Mouse (Mus musculus): ENCODE results near the gene Cyp2w1. TPM values are rescaled to one million over a fixed set of nuclear protein-coding genes. Genes with fewer than 3 reads are reported as not detected.

Cyp2w1 gene
- not detected for polyA plus RNA-seq (2017; shearing (Covaris generic))

GRCm38 (mm10) chr5:139352317-139352716 is at the start of gene Cyp2w1:
TSS of gene Cyp2w1 (plus strand) at chr5:139352617.
- ATAC-seq: no peak

DNA sequence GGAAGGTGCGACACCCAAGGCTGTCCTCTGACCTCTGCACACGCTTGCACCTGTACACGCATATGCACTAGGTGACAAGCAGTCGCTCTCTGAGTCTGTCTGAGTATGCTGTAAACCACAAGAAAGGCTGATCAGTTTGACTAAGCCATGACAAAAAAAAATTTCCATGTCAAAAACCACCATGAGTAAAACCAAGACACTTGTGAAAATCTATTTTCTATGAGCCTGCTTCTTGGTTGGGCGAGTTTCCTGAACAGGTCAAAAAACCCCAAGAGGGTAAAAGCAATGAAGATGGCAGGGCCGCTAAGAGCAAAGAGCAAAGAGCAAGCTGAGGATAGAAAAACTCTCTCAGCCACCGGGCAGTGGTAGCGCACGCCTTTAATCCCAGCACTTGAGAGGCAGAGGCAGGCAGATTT is 48.8 kb upstream of the Cyp2w1 start:
- peak; percentile 89 for ATAC-seq

DNA sequence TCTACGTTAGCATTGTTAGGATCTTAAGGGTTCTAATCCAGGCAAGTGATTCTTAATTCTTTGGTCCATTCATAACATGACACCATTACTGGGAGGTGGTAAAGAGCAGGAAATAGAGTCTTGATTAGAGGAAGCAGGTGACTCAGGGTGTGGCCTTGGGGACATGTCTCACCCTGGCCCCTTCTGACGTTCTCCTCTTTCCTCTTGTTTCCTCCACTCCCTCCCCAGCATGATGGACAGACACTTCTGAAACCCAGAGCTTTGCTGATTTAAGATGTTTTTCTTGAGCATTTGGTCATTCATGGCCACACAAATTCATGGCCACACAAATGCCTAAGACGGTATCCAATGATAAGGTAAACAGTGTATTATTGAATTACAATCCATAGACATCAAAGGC is 42.5 kb upstream of the Cyp2w1 start:
- ATAC-seq: peak; percentile 71

DNA sequence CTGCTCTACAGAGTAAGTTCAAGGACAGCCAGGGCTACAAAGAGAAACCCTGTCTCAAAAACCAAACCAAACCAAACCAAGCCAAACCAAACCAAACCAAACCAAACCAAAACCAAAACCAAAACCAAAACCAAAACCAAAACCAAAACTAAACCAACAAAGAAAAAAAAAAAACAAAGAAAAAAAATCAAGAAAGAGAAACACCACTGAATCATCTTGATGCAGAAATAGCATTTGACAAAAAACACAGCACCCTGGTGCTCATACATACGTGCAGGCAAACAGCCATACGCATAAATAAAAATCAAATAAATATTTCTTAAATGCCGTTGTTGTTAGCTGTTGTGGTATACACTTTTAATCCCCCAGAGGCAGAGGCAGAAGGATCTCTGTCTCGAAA is 41.9 kb upstream of the Cyp2w1 start:
- no peak for ATAC-seq

DNA sequence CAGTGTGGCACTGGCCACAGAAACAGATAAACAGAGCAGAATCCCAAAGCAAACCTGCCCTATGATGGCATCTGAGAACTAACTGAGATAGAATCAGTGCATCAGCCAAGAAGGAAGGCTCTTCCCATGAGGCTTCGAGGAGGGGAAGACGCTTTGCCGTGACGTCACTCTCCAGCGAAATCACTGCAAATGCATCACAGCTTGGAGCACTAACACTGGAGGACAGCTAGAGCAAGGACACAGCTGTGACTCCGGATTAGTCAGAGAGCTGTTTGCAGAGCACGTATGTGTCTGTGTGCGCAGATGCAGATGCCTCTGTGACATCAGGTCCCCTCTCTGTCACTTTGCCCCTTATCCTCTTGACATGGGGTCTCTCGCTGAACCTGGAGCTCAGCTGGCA is 40.6 kb upstream of the Cyp2w1 start:
- no peak for ATAC-seq

DNA sequence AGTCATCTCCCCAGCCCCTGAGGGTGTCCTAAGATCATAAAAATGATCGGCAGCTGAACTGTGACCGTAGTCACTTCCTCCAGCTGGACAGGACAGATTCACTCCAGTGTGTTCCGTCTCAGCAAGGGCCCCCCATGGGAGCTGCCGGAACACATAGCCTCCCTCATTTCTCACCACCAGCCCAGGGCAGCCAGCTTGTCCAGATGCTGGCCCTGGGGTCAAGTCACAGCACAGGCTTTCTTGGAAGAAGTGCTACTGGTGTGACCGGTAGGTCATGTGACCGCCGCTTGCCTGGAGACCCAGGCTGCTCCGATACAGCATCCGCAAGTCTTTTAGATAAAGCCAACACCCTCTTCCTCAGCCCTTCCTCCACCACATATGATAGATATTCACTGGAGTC is 38.9 kb upstream of the Cyp2w1 start:
- no peak for ATAC-seq

DNA sequence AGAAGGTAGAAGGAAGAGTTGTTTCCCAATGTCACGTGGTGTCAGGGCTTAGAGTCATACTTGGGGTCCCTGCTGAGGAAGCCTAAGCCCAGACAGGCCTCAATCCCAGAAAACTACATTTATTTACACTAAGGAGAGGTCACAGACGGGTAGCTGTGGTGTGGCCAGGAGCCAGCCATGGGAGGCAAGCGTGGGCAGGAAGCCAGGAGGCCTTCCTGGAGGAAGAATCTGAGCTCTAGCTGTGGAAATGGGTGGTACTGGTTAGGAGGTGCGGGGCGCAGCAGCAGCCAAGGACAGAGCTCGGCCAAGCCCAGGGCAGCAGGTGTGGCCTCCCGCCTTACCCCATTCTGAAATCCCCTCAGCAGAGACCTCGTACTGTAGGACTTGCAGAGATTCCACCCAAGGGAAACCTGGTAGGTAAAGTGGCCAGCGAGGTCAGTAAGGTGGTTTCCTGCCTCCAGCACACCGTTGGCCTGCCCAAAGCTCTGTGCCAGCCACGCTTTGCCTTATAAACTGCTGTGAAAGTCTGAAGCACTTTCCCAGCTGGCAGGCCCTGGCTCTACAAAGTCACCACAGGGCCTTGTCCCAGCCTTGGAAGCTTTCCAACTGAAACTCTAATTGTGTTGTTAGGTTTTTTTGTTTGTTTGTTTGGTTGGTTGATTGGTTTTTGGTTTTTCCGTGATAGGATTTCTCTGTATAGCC is 37.3 kb upstream of the Cyp2w1 start:
- no peak for ATAC-seq

DNA sequence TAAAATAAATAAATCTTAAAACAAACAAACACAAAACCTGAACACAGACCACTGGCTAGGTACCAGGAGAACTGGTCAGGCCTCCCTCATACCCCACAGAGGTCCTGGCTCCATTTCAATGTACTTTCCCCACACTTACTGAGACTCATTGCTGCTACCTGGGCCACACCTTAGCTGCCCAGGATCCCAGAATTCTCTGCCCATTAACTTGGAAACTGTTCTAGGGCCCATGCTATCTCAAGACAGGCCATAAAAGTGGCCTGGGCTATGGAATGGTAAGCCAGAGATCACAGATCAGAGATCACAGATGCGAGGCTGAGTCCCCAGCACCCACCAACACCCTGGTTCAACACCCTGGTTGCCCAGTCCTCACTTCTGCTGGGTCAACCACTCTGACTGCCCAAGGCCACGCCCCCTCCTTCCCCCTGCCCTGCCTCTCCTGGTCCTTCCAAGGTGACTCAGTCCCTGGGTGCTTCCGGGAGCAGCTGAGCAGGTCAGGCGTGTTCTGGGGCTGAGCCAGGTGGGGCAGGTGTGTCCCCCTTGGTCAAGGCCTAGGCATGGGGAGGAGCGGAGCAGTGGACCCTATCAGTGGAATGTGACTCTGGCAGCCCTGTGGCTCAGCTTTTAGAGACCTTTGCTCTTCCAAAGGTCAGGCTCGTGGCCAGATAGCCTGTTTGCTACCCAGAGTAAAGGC is 35.3 kb upstream of the Cyp2w1 start:
- ATAC-seq: no peak

GRCm38 (mm10) chr5:139317751-139318504 is 34.5 kb upstream of the Cyp2w1 start:
- no peak for ATAC-seq

GRCm38 (mm10) chr5:139320424-139320823 is 32.0 kb upstream of the Cyp2w1 start:
- no peak for ATAC-seq

GRCm38 (mm10) chr5:139321331-139321730 is 31.1 kb upstream of the Cyp2w1 start:
- no peak for ATAC-seq

DNA sequence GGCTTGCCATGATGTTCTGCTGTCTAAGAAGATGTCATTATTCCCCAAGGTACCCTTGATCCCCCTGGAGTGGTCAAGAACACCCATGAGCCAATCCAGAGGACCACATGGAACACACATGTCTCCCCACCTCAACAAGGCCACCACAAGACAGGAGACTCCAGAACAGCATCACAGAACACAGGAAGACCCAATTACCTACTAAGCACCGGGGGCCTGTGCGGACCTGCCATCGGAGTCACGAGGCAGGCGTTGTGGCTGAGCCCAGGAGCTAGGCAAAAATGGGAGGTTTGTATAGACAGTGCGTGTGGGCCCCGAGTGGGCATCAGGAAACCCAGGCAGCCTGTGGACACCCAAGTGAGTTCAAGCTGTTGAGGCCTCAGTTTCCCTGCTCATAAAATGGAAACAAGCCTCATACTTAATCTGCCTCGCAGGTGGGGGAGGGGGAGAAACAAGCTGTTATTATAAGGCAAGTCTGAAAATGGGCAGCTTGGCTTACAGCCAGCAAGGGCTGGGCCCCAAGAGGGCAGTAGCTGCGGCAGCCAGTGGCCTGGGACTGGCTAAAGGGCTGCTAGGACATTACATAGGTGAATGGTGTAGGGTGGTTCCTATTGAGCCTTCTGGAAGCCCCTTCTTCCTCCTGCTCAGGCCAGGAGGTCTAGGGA is 29.0 kb upstream of the Cyp2w1 start:
- ATAC-seq: no peak

DNA sequence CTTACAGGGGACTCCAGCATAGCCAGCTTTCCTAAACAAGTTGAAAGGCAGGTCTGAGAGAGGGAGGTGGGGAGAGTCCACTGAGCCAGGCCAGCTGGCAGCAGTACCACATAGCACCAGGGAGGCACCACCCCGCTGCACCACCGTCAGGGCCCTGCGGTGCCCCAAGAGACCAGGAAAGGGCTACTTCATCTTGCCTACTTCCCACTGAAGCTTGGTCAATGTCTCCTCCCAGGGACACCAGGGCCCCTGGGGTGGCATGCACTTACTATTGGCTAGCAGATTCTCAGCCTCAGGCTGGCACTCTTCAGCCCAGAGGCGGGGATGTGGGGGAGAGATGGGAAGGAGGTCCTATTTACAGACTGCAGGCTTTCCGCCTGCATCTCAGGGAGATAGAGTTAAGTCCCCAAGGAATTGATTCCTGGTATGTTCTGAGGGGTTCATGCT is 28.3 kb upstream of the Cyp2w1 start:
- ATAC-seq: no peak

DNA sequence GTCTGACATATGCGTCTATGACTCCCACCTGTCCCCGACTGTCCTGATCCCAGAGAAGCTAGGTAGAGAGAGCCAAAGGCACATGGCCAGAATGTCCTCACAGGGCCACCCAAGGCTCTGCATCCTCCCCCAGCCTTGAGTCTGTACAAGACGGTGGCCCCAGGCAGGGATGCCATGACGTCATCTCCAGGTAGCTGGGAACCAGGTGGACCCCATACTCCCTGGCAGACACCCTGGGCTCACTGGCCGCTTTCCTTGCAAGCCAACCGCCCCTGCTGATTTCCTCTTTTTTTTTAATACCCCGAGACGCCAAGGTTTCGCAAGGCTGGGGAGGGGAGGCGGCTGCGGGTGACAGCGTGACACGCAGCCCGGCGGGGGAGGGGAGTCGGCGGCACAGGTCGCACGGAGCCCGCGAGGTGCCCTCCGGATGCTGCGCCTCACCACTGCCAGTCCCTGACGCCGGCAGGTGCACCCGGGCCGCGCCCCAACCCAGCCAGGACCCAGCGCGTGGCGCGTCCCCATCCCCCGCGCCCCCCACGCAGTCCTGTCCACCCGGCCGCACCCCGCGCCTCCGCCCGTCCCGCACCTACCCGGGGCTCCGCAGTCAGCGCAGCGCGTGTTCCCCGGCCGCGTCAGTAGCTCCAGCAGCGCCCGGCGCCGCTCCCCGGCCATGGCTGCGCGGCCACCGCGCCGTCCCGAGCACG is 27.6 kb upstream of the Cyp2w1 start:
- peak; percentile 67 for ATAC-seq

DNA sequence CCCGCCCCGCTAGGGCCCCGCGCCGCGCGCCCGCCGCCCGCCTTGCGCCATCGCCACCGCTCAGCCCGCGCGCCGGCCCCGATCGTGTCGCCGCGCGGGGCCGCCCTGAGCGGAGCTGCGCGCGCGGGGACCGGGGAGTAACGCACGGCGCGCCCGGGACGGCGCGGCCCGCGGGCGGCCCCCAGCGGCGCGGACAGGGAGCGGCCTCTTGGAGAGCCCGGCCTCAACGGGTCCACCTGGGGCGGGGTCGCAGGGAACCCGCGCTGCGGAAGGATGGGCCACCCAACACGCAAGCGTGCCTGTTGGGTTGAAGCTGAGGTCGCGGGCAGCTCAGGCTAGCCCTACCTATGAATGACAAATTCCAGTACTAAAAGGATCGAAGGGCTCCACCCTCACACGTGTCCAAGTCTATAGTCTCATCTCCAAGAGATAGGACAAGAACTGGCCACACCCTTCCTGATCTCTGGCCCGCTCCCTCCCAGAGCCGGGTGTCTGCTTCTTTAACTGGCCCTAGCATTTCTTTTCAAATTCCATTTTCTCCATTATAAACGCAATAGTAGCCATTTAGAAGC is 26.9 kb upstream of the Cyp2w1 start, which contains the start of gene Adap1:
Gene Adap1 (minus strand): TSS at position 228 of the 572 bp plus-strand sequence.
- peak; percentile 82 for ATAC-seq

DNA sequence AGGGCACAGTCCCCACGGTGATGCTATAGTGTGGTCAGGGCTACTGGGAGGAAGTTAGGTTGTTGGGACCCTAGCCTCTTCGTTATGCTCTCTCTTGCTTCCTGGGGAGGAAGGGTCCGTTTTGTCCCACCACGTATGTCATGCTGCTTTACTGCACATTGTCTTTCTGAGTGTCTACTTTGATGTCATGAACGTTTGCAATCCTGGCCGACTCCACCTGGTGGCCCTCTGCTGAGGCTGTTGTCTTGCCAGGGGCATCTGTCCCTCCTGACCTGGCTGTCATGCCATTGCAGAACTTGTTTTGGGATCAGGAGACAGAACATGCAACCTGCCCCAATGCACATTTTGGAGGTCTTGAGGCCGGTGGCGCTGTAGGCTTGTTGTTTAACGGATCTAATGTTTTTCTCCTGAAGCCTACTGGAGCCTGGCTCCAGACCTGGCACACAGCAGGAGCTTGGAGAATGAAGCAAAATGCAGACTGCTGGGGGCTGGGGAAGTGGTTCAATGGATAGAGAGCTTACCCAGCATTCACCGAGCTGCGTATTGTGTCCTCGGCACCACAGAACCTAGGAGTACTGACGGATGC is 26.2 kb upstream of the Cyp2w1 start:
- ATAC-seq: no peak

DNA sequence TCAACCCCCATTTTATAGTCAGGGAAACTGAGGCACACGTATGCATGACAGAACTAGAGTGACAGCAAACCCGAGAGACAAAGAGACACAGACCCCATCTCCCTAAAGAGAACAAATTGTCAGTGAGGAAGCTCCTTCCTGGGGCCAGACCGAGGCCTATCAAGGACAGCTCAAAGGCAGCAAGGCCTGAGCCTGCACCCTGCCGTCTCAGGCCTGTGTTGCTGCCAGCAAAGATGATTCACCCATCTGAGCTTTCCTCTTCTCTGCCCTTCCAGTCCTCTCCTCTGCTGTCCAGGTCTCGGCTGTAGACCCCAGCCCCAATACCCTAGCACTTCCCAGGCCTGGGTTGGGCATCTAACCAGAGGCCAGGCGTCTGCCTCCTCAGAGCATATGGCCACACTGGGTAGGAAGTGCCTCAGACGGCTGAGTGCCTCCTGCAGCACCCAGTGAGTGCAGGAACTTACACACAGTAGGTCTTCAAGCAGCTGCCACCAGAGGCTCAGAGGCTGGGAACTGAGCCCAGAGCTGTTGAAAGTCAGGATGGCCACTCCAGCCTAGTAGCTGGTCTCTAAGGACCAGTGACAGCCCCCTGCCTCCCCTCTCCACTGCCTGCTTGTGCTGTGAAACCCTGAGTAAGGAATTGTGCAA is 25.3 kb upstream of the Cyp2w1 start:
- ATAC-seq: no peak

DNA sequence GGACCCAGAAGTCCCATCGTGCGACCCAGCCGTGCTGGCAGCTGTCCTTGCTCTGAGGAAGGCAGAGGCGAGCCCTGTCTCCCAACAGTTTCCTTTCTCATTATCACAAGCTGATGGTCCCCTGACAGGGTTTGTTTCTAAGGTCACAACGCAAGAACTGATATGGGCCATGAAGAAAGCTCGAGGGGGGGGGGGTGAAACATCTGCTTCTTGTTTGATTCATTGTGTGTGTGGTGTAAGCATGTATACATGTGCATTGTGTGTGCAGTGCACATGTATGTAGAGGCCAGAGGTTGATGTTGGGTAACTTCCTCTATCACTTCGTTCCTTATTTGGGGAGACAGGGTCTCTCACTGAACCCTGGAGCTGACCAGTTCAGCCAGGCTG is 24.8 kb upstream of the Cyp2w1 start:
- ATAC-seq: no peak

DNA sequence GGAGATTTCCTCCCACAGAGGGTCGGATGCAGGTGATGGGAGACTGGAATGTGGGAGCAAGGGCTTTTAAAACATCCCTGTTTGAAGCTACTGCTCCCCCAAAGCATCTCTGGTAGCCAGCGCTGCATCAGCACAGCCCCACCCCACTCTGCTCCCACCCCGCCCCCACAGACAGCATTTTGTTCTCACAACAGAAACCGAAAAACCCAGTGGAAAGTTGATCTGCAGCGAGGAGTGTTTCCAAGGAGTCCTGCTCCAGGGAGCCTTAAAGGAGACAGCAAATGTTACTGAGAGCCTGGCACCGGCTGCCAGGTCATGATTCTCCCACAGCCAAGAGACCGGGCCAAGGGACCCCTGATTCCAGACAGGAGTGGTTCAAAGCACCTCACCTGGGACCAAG is 21.7 kb upstream of the Cyp2w1 start:
- ATAC-seq: no peak

DNA sequence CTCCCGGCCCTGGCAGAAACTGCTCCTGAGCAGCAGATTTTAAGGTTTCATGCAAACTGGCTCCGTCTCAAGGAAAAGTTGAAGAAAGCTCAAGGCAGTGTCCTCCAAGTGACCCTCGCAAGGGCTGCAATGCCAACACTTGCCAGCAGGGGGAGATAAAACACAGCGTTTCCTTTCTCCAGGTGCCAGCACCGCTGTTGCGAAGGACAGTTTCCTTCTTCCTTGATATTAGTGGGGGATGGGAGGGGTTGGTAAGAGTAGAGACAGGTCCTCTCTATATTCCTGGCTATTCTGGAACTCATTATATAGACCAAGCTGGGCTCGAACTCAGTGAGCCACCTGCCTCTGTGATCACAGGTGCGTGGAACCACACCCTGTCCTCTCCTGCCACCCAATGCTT is 20.7 kb upstream of the Cyp2w1 start:
- ATAC-seq: no peak

Data from inflammation-experienced regulatory T-cells, adult 6 months (primary cell).